Mouse (Mus musculus) neural tube, embryonic 12.5 days (tissue): ENCODE measurements around the gene Pdcd1lg2. TPM values are rescaled to one million over a fixed set of nuclear protein-coding genes. Genes with fewer than 3 reads are reported as not detected.

Experiments used
- ATAC-seq: fragments of 200-750 bp; cut with Nextera tagmentation; 2 replicates; pipeline ENCODE4 v1.8.0; 2017; ENCODE audit warnings: low read depth, mild to moderate bottlenecking, moderate TSS enrichment, moderate library complexity; ENCODE audit not compliant: low FRiP score
- H3K27ac ChIP-seq: fragments of 300-500 bp; sonication (generic); 2 replicates; pipeline ENCODE4 v1.5.1; 2016
- H3K27me3 ChIP-seq: fragments of 300-500 bp; sonication (generic); replicated peaks from 2 replicates; pipeline ENCODE4 v1.6.1; 2016; ENCODE audit warnings: mild to moderate bottlenecking
- H3K36me3 ChIP-seq: fragments of 300-500 bp; sonication (generic); 2 replicates; pipeline ENCODE4 v1.6.1; 2016; ENCODE audit warnings: mild to moderate bottlenecking
- H3K4me1 ChIP-seq: fragments of 300-500 bp; sonication (generic); 2 replicates; pipeline ENCODE4 v1.6.1; 2016
- H3K4me2 ChIP-seq: fragments of 300-500 bp; sonication (generic); replicated peaks from 2 replicates; pipeline ENCODE4 v1.6.1; 2016; ENCODE audit warnings: mild to moderate bottlenecking
- H3K4me3 ChIP-seq: fragments of 300-500 bp; sonication (generic); 2 replicates; pipeline ENCODE4 v1.5.1; 2016
- H3K9ac ChIP-seq: fragments of 300-500 bp; sonication (generic); 2 replicates; pipeline ENCODE4 v1.6.1; 2016; ENCODE audit warnings: mild to moderate bottlenecking
- H3K9me3 ChIP-seq: fragments of 300-500 bp; sonication (generic); 2 replicates; pipeline ENCODE4 v1.6.1; 2016; ENCODE audit warnings: mild to moderate bottlenecking
- WGBS: fragments of 180-500 bp; shearing (Covaris S2); methylation state at CpG from one replicate; pipeline ENCODE4 v1.1.7; 2016; 5-methylcytosine and 5-hydroxymethylcytosine counted together
- polyA plus RNA-seq: library from polyadenylated mRNA; unstranded; fragments of >200 nt; fragmentation: Nextera tagmentation; extraction: Ambion mirVana; gene quantifications from 2 replicates; pipeline ENCODE4 v1.2.1, GENCODE M21; 2016

Pdcd1lg2 gene
- polyA plus RNA-seq, 1 experiment from 2014 or later: not detected

- no peaks in the 10 kb centered on the region for H3K36me3 ChIP-seq
- WGBS: 81% methylated on average over 3 of the region's 3 CpGs
- no peaks in the 10 kb centered on the region for H3K4me1 ChIP-seq
- no peaks in the 10 kb centered on the region for H3K9me3 ChIP-seq
- no peaks in the 10 kb centered on the region for H3K27me3 ChIP-seq
- H3K4me3 ChIP-seq: no peak overlapping the region
- no peak overlapping the region for H3K4me2 ChIP-seq
- no peak for ATAC-seq
- no peak overlapping the region for H3K9ac ChIP-seq
- no peak overlapping the region for H3K27ac ChIP-seq
These were observed 19.8 kb downstream of the Pdcd1lg2 start for GRCm38 (mm10) chr19:29430516-29430915.

- Histone ChIP-seq H3K36me3 (no peaks in the 10 kb centered on the region), H3K4me1 (no peaks in the 10 kb centered on the region), H3K27ac (no peak overlapping the region), H3K9me3 (no peaks in the 10 kb centered on the region), H3K4me2 (no peak overlapping the region), H3K27me3 (no peaks in the 10 kb centered on the region), H3K4me3 (no peak overlapping the region), H3K9ac (no peak overlapping the region)
- WGBS: 87% methylated on average over 3 of the region's 3 CpGs
- no peak for ATAC-seq
These were observed 20.2 kb downstream of the Pdcd1lg2 start for GRCm38 (mm10) chr19:29430953-29431352.

- Histone ChIP-seq H3K27ac (no peak overlapping the region), H3K27me3 (no peaks in the 10 kb centered on the region), H3K4me2 (no peak overlapping the region), H3K9ac (no peak overlapping the region), H3K4me1 (no peaks in the 10 kb centered on the region), H3K9me3 (no peaks in the 10 kb centered on the region), H3K4me3 (no peak overlapping the region), H3K36me3 (no peaks in the 10 kb centered on the region)
- no peak for ATAC-seq
- 78% methylated on average over 18 of the region's 18 CpGs for WGBS
These were observed 26.2 kb downstream of the Pdcd1lg2 start for GRCm38 (mm10) chr19:29436793-29437479.

GRCm38 (mm10) chr19:29437849-29438248 lies 27.1 kb downstream of the Pdcd1lg2 start:
- no peak overlapping the region for H3K9ac ChIP-seq
- H3K27ac ChIP-seq: no peak overlapping the region
- no peak for ATAC-seq
- 88% methylated on average over 1 of the region's 1 CpGs for WGBS
- H3K4me3 ChIP-seq: no peak overlapping the region
- H3K4me1 ChIP-seq: no peaks in the 10 kb centered on the region
- no peaks in the 10 kb centered on the region for H3K36me3 ChIP-seq
- no peaks in the 10 kb centered on the region for H3K27me3 ChIP-seq
- H3K9me3 ChIP-seq: no peaks in the 10 kb centered on the region
- H3K4me2 ChIP-seq: no peak overlapping the region

GRCm38 (mm10) chr19:29439242-29439641 lies 28.5 kb downstream of the Pdcd1lg2 start:
- H3K9me3 ChIP-seq: no peaks in the 10 kb centered on the region
- H3K27me3 ChIP-seq: no peaks in the 10 kb centered on the region
- ATAC-seq: no peak
- no peak overlapping the region for H3K27ac ChIP-seq
- no peak overlapping the region for H3K4me2 ChIP-seq
- no peak overlapping the region for H3K9ac ChIP-seq
- H3K4me1 ChIP-seq: no peaks in the 10 kb centered on the region
- H3K4me3 ChIP-seq: no peak overlapping the region
- no peaks in the 10 kb centered on the region for H3K36me3 ChIP-seq
- 85% methylated on average over 3 of the region's 3 CpGs for WGBS

- WGBS: 84% methylated on average over 2 of the region's 2 CpGs
- no peaks in the 10 kb centered on the region for H3K27me3 ChIP-seq
- no peaks in the 10 kb centered on the region for H3K4me1 ChIP-seq
- H3K27ac ChIP-seq: no peak overlapping the region
- no peak overlapping the region for H3K9ac ChIP-seq
- no peaks in the 10 kb centered on the region for H3K9me3 ChIP-seq
- H3K4me2 ChIP-seq: no peak overlapping the region
- no peak for ATAC-seq
- H3K36me3 ChIP-seq: no peaks in the 10 kb centered on the region
- no peak overlapping the region for H3K4me3 ChIP-seq
These were observed 31.8 kb downstream of the Pdcd1lg2 start for GRCm38 (mm10) chr19:29442492-29442891.

GRCm38 (mm10) chr19:29444364-29444763 lies 33.6 kb downstream of the Pdcd1lg2 start:
- Histone ChIP-seq H3K9me3 (no peaks in the 10 kb centered on the region), H3K4me2 (no peak overlapping the region), H3K27ac (no peak overlapping the region), H3K27me3 (no peaks in the 10 kb centered on the region), H3K36me3 (no peaks in the 10 kb centered on the region), H3K9ac (no peak overlapping the region), H3K4me1 (no peaks in the 10 kb centered on the region), H3K4me3 (no peak overlapping the region)
- ATAC-seq: no peak
- 87% methylated on average over 3 of the region's 3 CpGs for WGBS

- WGBS: 83% methylated on average over 1 of the region's 1 CpGs
- Histone ChIP-seq H3K4me3 (no peak overlapping the region), H3K36me3 (no peaks in the 10 kb centered on the region), H3K9ac (no peak overlapping the region), H3K4me2 (no peak overlapping the region), H3K4me1 (no peaks in the 10 kb centered on the region), H3K27ac (no peak overlapping the region), H3K9me3 (no peaks in the 10 kb centered on the region), H3K27me3 (no peaks in the 10 kb centered on the region)
- ATAC-seq: no peak
These were observed 37.7 kb downstream of the Pdcd1lg2 start for GRCm38 (mm10) chr19:29448373-29448772.

- 92% methylated on average over 8 of the region's 8 CpGs for WGBS
These were observed 39.7 kb downstream of the Pdcd1lg2 start for GRCm38 (mm10) chr19:29450376-29450775.

GRCm38 (mm10) chr19:29454141-29454601 lies 43.5 kb downstream of the Pdcd1lg2 start:
- H3K9ac ChIP-seq: no peak overlapping the region
- WGBS: 86% methylated on average over 10 of the region's 10 CpGs
- no peaks in the 10 kb centered on the region for H3K27me3 ChIP-seq
- no peaks in the 10 kb centered on the region for H3K36me3 ChIP-seq
- no peak for ATAC-seq
- no peak overlapping the region for H3K27ac ChIP-seq
- H3K4me3 ChIP-seq: no peak overlapping the region
- no peaks in the 10 kb centered on the region for H3K9me3 ChIP-seq
- H3K4me2 ChIP-seq: no peak overlapping the region
- H3K4me1 ChIP-seq: no peaks in the 10 kb centered on the region

More at GRCm38 (mm10) chr19:29450376-29450775, 39.7 kb downstream of the Pdcd1lg2 start:
- Histone ChIP-seq H3K27me3 (no peaks in the 10 kb centered on the region), H3K36me3 (no peaks in the 10 kb centered on the region), H3K4me3 (no peak overlapping the region), H3K4me2 (no peak overlapping the region), H3K9ac (no peak overlapping the region), H3K27ac (no peak overlapping the region), H3K9me3 (no peaks in the 10 kb centered on the region), H3K4me1 (no peaks in the 10 kb centered on the region)
- ATAC-seq: no peak

- 87% methylated on average over 1 of the region's 1 CpGs for WGBS
- no peak for ATAC-seq
These were observed 44.4 kb downstream of the Pdcd1lg2 start for GRCm38 (mm10) chr19:29455156-29455555.

GRCm38 (mm10) chr19:29457982-29458381 lies 47.3 kb downstream of the Pdcd1lg2 start:
- no peak overlapping the region for H3K9ac ChIP-seq
- ATAC-seq: no peak
- H3K4me1 ChIP-seq: no peaks in the 10 kb centered on the region
- no peaks in the 10 kb centered on the region for H3K9me3 ChIP-seq
- no peak overlapping the region for H3K4me2 ChIP-seq
- 95% methylated on average over 1 of the region's 1 CpGs for WGBS
- no peaks in the 10 kb centered on the region for H3K27me3 ChIP-seq
- H3K4me3 ChIP-seq: no peak overlapping the region
- no peaks in the 10 kb centered on the region for H3K36me3 ChIP-seq
- H3K27ac ChIP-seq: no peak overlapping the region

More at GRCm38 (mm10) chr19:29455156-29455555, 44.4 kb downstream of the Pdcd1lg2 start:
- Histone ChIP-seq H3K4me1 (no peaks in the 10 kb centered on the region), H3K27ac (no peak overlapping the region), H3K4me3 (no peak overlapping the region), H3K9me3 (no peaks in the 10 kb centered on the region), H3K36me3 (no peaks in the 10 kb centered on the region), H3K9ac (no peak overlapping the region), H3K4me2 (no peak overlapping the region), H3K27me3 (no peaks in the 10 kb centered on the region)

GRCm38 (mm10) chr19:29462462-29462861 lies 51.7 kb downstream of the Pdcd1lg2 start:
- ATAC-seq: no peak
- no peak overlapping the region for H3K27ac ChIP-seq
- H3K27me3 ChIP-seq: no peaks in the 10 kb centered on the region
- H3K9me3 ChIP-seq: no peaks in the 10 kb centered on the region
- H3K4me2 ChIP-seq: no peak overlapping the region
- H3K9ac ChIP-seq: no peak overlapping the region
- H3K4me1 ChIP-seq: no peaks in the 10 kb centered on the region
- 92% methylated on average over 4 of the region's 4 CpGs for WGBS
- no peaks in the 10 kb centered on the region for H3K36me3 ChIP-seq
- H3K4me3 ChIP-seq: no peak overlapping the region
